7 mouse cellular contexts compared by ENCODE assay signal in the genomic region with DNA sequence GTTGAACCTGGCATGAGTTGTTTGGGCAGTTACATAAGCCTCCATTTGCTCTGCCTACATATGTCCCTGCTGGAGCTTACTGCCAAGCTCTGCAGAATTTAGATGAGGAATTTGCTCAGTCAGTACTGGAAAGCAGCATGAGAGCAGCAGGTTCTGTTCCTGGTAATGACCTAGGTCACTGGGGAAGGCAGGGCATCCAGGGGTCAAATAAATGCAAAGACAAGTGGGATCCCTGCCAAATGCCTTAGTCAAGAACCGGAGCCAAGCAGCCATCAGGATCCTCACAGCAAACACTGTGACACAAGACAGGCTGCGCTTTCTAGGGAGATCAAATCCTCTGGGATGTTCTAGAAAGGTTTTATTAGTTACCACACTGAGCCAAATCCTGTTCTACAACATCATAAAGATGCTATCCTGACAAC.
DNase-seq lines count a peak whose midpoint lies in the region; ATAC-seq and TF ChIP-seq lines count a peak whose summit lies in the region.

No protein-coding gene starts in this region.

- H3K9me3 ChIP-seq in hindbrain, embryonic 12.5 days (replicated peaks) = no peaks in the 10 kb centered on the region

- DNase-seq in ES-CJ7 (ENCODE audit: low read depth, low spot score) = peak; percentile 4
- peak; percentile 16 for DNase-seq in R1 (ENCODE audit: low read depth, low spot score)
- DNase-seq in layer of hippocampus, postnatal 25 days (ENCODE audit: extremely low spot score in 1 of 2, low spot score in 1 of 2) = peak; percentile 9 to 33
- DNase-seq in retina, adult 2 months (ENCODE audit: low read depth, low spot score) = peak; percentile 15
- no peak for DNase-seq in thymus, adult 2 months

- H3K36me3 ChIP-seq in hindbrain, embryonic 12.5 days = no peaks in the 10 kb centered on the region
- H3K36me3 ChIP-seq in thymus, adult 2 months (ENCODE audit: control insufficient read depth, insufficient read depth, low read length) = no peaks in the 10 kb centered on the region

- TF ChIP-seq POLR2A in thymus, adult 2 months (IDR thresholded peaks at IDR 0.05; ENCODE audit: control insufficient read depth, extremely low read depth, insufficient read depth, low read length, poor library complexity) = no peak

- no peak for TF ChIP-seq CTCF in thymus, adult 2 months (IDR thresholded peaks at IDR 0.05; ENCODE audit: borderline replicate concordance, control insufficient read depth, extremely low read depth, insufficient read depth, low read length, poor library complexity)

- no peak overlapping the region for H3K4me2 ChIP-seq in hindbrain, embryonic 12.5 days (replicated peaks)

- 0 out of 2 replicates have a peak, but pooled peaks cover 5% of the 10 kb centered on the region for H3K4me1 ChIP-seq in hindbrain, embryonic 12.5 days
- H3K4me1 ChIP-seq in thymus, adult 2 months (replicated peaks; ENCODE audit: control insufficient read depth, insufficient read depth, low read length) = no peaks in the 10 kb centered on the region

- 44% methylated on average over 2 of the region's 2 CpGs for WGBS in hindbrain, embryonic 12.5 days
- 86% methylated on average over 2 of the region's 2 CpGs for WGBS in thymus, adult 2 months

- H3K27ac ChIP-seq in hindbrain, embryonic 12.5 days = no peak overlapping the region
- H3K27ac ChIP-seq in thymus, adult 2 months (ENCODE audit: control insufficient read depth, insufficient read depth, low read length) = no peak overlapping the region

- ATAC-seq in hindbrain, embryonic 12.5 days (ENCODE audit: low FRiP score) = peak; percentile 77
- no peak for ATAC-seq in activated CD4-positive, CD25-positive, alpha-beta regulatory T cell, adult 4 months

- H3K27me3 ChIP-seq in hindbrain, embryonic 12.5 days = no peaks in the 10 kb centered on the region
- no peaks in the 10 kb centered on the region for H3K27me3 ChIP-seq in thymus, adult 2 months (ENCODE audit: control insufficient read depth, insufficient read depth, low read length)

- H3K4me3 ChIP-seq in hindbrain, embryonic 12.5 days = no peak overlapping the region
- H3K4me3 ChIP-seq in thymus, adult 2 months (ENCODE audit: control insufficient read depth, insufficient read depth, low read length) = no peak overlapping the region

- H3K9ac ChIP-seq in hindbrain, embryonic 12.5 days = no peak overlapping the region
